Comparison of ENCODE assay signal across 12 mouse cellular contexts in the genomic region with DNA sequence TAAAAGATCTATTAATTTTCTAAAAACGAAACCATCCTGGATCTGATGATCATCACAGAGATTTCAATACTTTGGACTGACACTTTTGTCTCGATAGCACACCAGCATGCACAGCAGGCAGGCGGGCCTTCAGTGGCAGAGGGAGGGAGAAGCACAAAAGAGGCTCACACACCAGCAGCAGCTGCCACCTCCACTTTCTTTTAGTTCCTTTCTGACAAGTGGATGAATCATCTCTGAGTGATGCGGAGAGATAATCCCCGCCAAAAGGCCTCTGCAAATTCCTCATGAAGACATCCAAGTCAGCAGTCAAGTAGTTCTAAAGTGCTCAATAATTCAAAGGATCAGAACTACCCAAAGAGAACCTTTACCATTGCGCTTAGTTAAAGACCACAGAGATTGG. TPM values are rescaled to one million over a fixed set of nuclear protein-coding genes. Genes with fewer than 3 reads are reported as not detected.
A peak's percentile ranks its signal among the peaks of the same experiment; 100 is the strongest.
DNase-seq lines count a peak whose midpoint lies in the region; ATAC-seq and TF ChIP-seq lines count a peak whose summit lies in the region.
"Had no signal": no experiment of that assay in that cellular context is flagged by ENCODE, and none has a peak within 500 bp of the region (broad histone marks: within the 10 kb centered on the region; RNA-seq: fewer than 3 reads in every experiment).

No protein-coding gene starts in this region.

- no peak overlapping the region for H3K4me3 ChIP-seq in hindbrain, embryonic 10.5 days
- no peak overlapping the region for H3K4me3 ChIP-seq in hindbrain, postnatal 0 days (ENCODE audit: low read length)
- H3K4me3 ChIP-seq in forebrain, embryonic 14.5 days (ENCODE audit: low read depth, low read length): no peak overlapping the region
- H3K4me3 ChIP-seq in midbrain, embryonic 16.5 days (ENCODE audit: low read depth, low read length): no peak overlapping the region
- H3K4me3 ChIP-seq: limb, embryonic 10.5 days had no signal

- H3K27ac ChIP-seq in hindbrain, embryonic 10.5 days: peak overlapping the region; percentile 73
- H3K27ac ChIP-seq in hindbrain, postnatal 0 days: no peak overlapping the region
- H3K27ac ChIP-seq in forebrain, embryonic 14.5 days (ENCODE audit: low read depth, low read length): peak overlapping the region; percentile 31; the same call in 1 of the 2 replicates
- peak overlapping the region; percentile 35; the same call in 1 of the 2 replicates for H3K27ac ChIP-seq in midbrain, embryonic 16.5 days (ENCODE audit: low read length)
- H3K27ac ChIP-seq: limb, embryonic 10.5 days had no signal

- H3K27me3 ChIP-seq in hindbrain, embryonic 10.5 days (ENCODE audit: insufficient read depth, poor library complexity, severe bottlenecking): no peaks in the 10 kb centered on the region
- H3K27me3 ChIP-seq in hindbrain, postnatal 0 days (ENCODE audit: insufficient read depth, low read length): no peaks in the 10 kb centered on the region
- H3K27me3 ChIP-seq in forebrain, embryonic 14.5 days (replicated peaks; ENCODE audit: control insufficient read depth, insufficient read depth, low read length): no peaks in the 10 kb centered on the region
- H3K27me3 ChIP-seq in midbrain, embryonic 16.5 days (ENCODE audit: control insufficient read depth, insufficient read depth, low read depth, low read length): no peaks in the 10 kb centered on the region

- ATAC-seq in hindbrain, postnatal 0 days: no peak
- no peak for ATAC-seq in forebrain, embryonic 14.5 days
- no peak for ATAC-seq in midbrain, embryonic 16.5 days
- ATAC-seq: inflammation-experienced regulatory T-cells, adult 6 months had no signal

- H3K9ac ChIP-seq in hindbrain, postnatal 0 days (replicated peaks; ENCODE audit: low read length): no peak overlapping the region
- peak overlapping the region; percentile 29; the same call in 1 of the 2 replicates for H3K9ac ChIP-seq in forebrain, embryonic 14.5 days (ENCODE audit: low read length)
- H3K9ac ChIP-seq in midbrain, embryonic 16.5 days (ENCODE audit: low read depth, low read length): no peak overlapping the region

- no peak for DNase-seq in hindbrain, embryonic 10.5 days (ENCODE audit: low spot score)
- DNase-seq in hindbrain, postnatal 0 days (ENCODE audit: low spot score): no peak
- DNase-seq in MN1 (ENCODE audit: low spot score): peak; percentile 60
- peak; percentile 61 for DNase-seq in forebrain, embryonic 14.5 days (ENCODE audit: low spot score)
- DNase-seq in kidney, adult 9 months: no peak
- DNase-seq in layer of hippocampus, adult 9-10 months (ENCODE audit: low spot score): no peak
- no peak for DNase-seq in kidney, postnatal 14 days
- DNase-seq: adrenal gland, postnatal 14 days had no signal

- 53% methylated on average over 6 of the region's 6 CpGs for WGBS in hindbrain, embryonic 10.5 days
- WGBS in hindbrain, postnatal 0 days: 40% methylated on average over 6 of the region's 6 CpGs
- 21% methylated on average over 6 of the region's 6 CpGs for WGBS in forebrain, embryonic 14.5 days
- 19% methylated on average over 6 of the region's 6 CpGs for WGBS in midbrain, embryonic 16.5 days

- H3K4me1 ChIP-seq in hindbrain, embryonic 10.5 days (replicated peaks): peaks cover 63% of the 10 kb centered on the region
- H3K4me1 ChIP-seq in hindbrain, postnatal 0 days (ENCODE audit: insufficient read depth, low read length): peaks cover 36% of the 10 kb centered on the region
- peaks cover 66% of the 10 kb centered on the region for H3K4me1 ChIP-seq in forebrain, embryonic 14.5 days (ENCODE audit: control insufficient read depth, insufficient read depth, low read length)
- H3K4me1 ChIP-seq in midbrain, embryonic 16.5 days (ENCODE audit: control insufficient read depth, insufficient read depth, low read length): peaks cover 42% of the 10 kb centered on the region

- TF ChIP-seq CTCF in hindbrain, postnatal 0 days (IDR thresholded peaks at IDR 0.05; ENCODE audit: low read depth): no peak

- H3K9me3 ChIP-seq in hindbrain, embryonic 10.5 days: no peaks in the 10 kb centered on the region
- H3K9me3 ChIP-seq in hindbrain, postnatal 0 days (ENCODE audit: low read length): no peaks in the 10 kb centered on the region
- H3K9me3 ChIP-seq in forebrain, embryonic 14.5 days (replicated peaks; ENCODE audit: control insufficient read depth, low read length): no peaks in the 10 kb centered on the region
- no peaks in the 10 kb centered on the region for H3K9me3 ChIP-seq in midbrain, embryonic 16.5 days (replicated peaks; ENCODE audit: control insufficient read depth, low read length, poor library complexity, severe bottlenecking)
- H3K9me3 ChIP-seq: limb, embryonic 10.5 days had no signal

- H3K4me2 ChIP-seq in hindbrain, postnatal 0 days (ENCODE audit: low read depth, low read length): no peak overlapping the region
- 0 out of 2 replicates have a peak overlapping the region, but pooled peaks have one; percentile 1 for H3K4me2 ChIP-seq in forebrain, embryonic 14.5 days (ENCODE audit: low read length)
- no peak overlapping the region for H3K4me2 ChIP-seq in midbrain, embryonic 16.5 days (ENCODE audit: low read length)
- H3K4me2 ChIP-seq: heart, embryonic 11.5 days had no signal

- H3K36me3 ChIP-seq in hindbrain, embryonic 10.5 days: peaks cover 57% of the 10 kb centered on the region
- H3K36me3 ChIP-seq in hindbrain, postnatal 0 days (ENCODE audit: insufficient read depth, low read length): no peaks in the 10 kb centered on the region
- peaks cover 10% of the 10 kb centered on the region; the same call in 1 of the 2 replicates for H3K36me3 ChIP-seq in forebrain, embryonic 14.5 days (ENCODE audit: control insufficient read depth, insufficient read depth, low read length)
- peaks cover 2% of the 10 kb centered on the region; the same call in 1 of the 2 replicates for H3K36me3 ChIP-seq in midbrain, embryonic 16.5 days (ENCODE audit: control insufficient read depth, insufficient read depth, low read length)

RNA-seq across cellular contexts. Expression of gene Tesc, which starts 51.8 kb away (rescaled TPM):
- 0.45 and 0.55 TPM in 2 replicates for polyA plus RNA-seq in hindbrain, embryonic 10.5 days (2016; fragmentation: Nextera tagmentation; extraction: Ambion mirVana)
- total RNA-seq in hindbrain, postnatal 0 days (2014; rRNA removed): 1.4 and 3.8 TPM in 2 replicates
- 6.9 and 7.5 TPM in 2 replicates for polyA plus RNA-seq in hindbrain, postnatal 0 days (2015; fragmentation: Nextera tagmentation; extraction: Ambion mirVana)
- polyA plus RNA-seq in forebrain, embryonic 14.5 days (2014; fragmentation: Nextera tagmentation; extraction: Ambion mirVana): 8.0 and 10.0 TPM in 2 replicates
- 6.8 and 23.7 TPM in 2 replicates for polyA plus RNA-seq in midbrain, embryonic 16.5 days (2015; fragmentation: Nextera tagmentation; extraction: Ambion mirVana)

Comparison
In these comparisons a context has a peak if more than half of its experiments do, and no peak if none do; other contexts are left out.
1. DNase-seq: peak in MN1 (single experiment) and forebrain, embryonic 14.5 days (single experiment); none in hindbrain, embryonic 10.5 days (single experiment), hindbrain, postnatal 0 days (single experiment), kidney, adult 9 months (single experiment), layer of hippocampus, adult 9-10 months (single experiment) and kidney, postnatal 14 days (single experiment).